Mouse (Mus musculus) urinary bladder, postnatal 25 days (tissue): ENCODE measurements around the gene Jak3.
A peak's percentile ranks its signal among the peaks of the same experiment; 100 is the strongest.

Source experiments
- DNase-seq: peaks from one replicate; pipeline ENCODE4 v3.0.0; 2022; ENCODE audit warnings: low spot score

Jak3 gene

DNA sequence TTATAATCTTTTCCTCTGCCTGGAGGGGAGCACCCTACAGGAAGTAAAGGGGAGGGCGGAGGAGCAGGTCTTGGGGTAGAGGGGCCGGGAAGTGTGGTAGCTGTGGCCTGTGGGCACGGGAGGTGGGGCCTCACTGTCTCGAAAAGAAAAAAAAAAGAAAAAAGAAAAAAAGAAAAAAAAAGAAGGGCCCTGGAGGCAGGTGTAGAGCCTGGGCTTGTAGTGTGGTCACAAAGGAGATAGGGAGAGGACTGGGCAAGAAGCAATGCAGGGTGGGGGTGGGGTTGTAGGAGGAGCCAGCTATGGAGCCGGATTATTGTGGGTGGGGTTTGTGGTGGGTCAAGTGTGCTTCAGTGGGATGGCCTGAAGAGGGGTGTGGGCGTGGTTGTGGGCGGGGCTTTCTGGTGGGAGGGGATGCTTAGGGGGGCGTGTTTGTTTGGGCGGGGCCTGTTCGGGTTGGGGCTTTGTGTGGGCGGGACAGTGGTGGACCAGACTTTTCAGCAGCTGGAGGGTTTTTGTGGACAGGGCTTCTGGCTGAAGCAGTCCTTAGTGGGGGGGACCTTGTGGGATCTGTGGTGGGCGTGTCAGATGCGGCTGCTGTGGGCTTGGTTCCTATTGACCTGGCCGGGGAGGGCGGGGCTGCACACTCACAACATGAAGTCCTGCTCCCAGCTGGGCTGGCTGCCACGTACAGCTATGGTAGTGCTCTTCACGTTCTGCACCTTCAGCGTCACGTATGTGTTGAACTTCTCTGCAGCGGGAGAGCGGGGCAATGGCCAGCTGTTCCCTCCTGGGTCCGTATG, 10.6 kb upstream of the Jak3 start:
- peak; percentile 61 for DNase-seq

DNA sequence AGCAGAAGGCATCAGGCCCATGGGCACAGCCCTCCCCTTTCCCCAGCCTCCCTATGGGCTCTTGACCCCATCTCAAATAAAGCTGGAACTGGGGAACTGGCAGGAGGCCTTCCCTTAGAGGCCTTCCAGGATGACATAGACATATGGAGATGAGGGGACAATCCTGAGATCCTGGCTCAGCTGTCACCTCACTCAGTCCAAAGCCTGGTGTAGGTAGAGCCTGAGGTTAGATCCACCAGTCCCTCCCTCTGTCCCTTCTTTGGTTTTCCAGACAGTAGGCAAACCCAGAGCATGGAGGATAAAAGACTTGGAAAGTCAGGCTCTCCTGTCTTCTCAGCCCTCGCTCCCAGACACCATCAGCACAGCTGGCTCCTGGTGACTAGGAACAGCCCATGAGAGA, 9.2 kb upstream of the Jak3 start:
- DNase-seq: no peak

DNA sequence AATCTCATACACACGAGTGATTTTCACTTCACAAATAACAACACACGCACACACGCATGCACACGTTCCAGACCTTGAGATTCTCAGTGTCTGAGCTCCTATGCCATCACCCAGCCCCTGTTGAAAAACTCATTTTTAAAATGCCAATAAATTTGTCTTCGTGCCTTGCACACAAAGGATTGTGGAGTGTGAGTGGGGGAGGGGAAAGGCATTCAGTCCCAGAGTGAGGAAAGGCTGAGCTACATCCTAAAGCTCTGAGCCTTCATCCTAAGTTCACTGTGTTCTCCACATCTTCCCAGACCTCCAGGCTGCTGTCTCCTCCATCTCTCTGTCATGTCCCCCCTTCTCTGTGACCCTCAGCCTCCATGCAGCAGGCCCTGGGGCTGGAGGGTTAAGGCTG, 8.8 kb upstream of the Jak3 start:
- no peak for DNase-seq

DNA sequence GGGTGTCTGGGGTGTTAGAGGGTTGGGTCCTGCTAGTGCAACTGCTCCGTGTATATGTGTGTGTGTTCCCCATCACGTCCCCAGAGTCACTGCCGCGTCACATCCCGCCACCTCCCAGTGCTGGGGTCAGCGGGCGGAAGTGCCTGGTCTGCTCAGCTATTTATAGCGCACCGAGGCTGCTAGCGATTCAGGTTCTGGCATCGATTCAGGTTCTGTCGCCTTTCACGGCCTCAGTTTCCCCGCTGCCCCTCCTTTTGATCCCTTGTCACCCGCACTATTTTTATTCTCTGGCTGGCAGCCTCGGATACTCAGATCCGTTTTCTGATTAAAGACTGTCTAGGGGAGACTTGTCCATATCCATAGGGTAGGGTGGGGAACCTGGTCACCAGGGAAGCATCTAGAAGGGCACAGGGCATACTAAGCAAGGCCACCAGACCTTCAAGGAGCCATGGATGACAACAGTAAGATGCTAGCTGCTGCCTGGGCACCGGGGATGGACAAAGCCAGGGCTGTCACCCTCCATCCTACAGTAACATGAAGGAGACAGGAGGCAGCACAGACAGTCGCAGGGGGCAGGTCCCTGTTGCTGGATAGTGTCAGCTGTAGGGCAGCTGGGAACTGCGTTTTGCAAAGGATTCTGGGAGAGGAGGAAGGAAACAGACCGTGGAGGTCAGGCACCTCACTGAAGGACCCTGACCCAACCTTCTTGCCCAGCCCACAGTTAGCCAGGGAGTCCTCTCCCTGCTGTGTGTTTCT, 7.7 kb upstream of the Jak3 start:
- DNase-seq: no peak

DNA sequence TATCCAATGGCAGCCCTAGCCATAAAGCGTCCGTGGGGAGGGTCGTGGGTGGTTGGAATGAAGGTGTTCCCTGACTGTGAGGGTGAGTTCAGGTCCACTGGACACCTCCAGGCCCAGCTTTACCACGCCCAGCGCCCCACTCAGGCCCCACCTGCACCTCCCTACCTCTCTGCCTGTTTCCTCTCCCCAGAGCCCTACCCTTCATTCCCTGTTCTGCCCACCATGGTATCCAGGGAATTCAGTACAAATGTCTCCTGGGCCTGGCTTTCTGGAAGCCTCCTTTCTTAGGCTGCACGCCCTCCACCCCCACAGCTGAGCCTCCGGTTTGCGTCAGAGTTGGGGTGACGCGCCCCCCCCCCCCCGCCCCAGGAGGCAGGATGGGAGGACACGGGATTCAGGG, 5.9 kb upstream of the Jak3 start:
- no peak for DNase-seq

DNA sequence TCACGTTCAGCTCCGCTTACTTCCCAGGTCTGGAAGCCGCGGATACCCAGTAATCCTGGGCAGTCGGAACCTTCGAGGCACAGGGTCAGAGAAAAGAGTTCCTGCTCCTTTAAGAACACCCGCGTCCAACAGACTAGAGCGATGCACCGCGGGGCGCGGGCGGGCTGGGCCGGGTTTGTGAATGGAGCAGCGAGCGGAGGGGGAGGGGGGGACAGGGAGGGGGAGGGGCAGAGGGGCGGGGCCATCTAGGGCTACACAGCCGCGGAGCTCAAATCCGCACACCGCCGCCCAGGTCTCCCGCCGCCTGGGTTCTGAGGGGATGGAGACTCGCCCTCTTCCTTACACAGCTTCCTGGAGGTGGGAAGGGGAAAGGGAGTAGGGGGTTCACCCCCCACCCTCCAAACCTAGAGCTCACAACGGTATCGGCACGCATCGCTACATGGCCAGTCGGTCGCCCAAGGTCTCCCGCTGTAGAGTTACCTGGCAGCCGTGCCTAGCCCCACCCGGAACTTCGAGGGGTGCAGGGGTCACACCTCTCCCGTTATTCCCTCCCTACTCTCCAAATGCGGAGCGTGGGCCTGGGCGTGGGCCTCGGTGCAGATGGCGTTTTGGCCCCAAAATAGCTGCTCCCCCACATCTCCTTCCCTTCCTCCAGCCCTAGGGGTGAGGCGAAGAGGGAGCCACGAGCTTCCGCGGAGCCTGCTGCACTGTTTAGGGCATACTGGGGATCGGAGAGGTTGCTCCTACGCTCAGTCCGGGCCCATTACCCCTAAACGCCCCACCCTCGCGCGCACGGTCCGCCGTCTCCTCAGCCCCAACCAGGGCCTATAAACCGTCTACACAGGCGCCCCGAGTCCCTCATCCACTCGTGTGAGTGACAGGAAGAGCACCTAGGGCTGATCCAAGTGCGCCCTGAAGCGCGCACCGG, 5.2 kb upstream of the Jak3 start:
- DNase-seq: no peak

DNA sequence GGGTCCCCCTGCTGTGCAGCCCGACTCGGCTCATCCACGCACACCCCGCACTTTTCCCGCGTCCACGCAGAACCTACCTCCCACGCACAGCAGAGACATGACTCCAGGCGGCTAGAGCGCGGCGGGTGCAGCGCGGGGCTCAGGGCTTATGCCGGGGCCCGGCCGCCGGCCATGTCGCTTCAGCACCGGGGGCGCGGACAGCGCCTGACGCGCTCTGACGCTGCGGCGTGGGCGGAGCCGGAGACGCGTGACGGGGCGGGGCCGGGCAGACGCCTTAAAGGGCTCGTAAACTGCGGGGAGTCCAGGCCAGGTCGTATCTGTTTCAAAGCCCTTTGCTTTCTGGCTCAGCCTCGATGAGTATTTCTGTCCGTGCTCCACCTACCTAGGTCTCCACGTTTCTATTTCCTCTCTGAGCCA, 4.5 kb upstream of the Jak3 start, which contains the start of gene Unc13a:
Unc13a (minus strand) TSS at position 209 of the 417 bp plus-strand sequence.
- DNase-seq: peak; percentile 94

DNA sequence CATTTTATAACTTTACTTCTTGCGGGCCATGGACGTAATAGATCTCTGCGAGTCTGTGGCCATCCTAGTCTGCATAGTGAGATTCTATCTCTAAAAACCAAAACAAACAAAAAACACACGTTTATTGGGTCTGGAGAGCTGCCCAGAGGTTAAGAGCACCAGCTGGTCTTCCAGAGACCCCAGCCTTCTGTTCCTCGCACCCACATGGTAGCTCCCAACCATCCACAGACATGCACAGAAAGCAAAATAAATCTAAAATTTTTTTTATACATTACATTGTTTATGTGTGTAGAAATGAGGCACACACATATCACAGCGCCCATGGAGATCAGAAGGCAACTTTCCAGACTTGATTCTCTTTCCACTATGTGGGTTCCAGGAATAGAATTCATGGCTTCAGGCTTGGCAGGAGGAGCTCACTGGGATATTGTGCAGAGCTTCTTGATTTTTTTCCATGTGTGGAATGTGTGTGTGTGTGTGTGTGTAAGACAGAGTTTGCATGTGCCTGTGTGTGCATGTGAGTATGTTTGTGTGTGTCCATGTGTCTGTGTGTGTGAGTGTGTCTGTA, 3.8 kb upstream of the Jak3 start:
- DNase-seq: no peak

DNA sequence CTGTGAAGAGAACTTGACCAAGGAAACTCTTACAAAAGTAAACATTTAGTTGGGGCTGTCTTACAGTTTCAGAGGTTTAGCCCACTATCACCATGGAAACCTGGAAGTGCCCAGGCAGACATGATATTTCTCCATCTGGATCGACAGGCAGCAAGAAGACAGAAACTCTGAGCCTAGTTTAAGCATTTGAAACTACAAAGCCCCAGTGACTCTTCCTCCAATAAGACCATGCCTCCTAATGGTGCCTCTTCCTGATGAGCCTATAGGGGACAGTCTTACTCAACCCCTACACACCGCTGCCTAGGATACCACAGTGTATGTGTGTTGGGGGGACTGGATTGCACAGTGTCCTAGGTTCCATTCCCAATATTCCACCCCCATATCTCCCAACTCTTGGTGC, 2.0 kb upstream of the Jak3 start:
- no peak for DNase-seq

DNA sequence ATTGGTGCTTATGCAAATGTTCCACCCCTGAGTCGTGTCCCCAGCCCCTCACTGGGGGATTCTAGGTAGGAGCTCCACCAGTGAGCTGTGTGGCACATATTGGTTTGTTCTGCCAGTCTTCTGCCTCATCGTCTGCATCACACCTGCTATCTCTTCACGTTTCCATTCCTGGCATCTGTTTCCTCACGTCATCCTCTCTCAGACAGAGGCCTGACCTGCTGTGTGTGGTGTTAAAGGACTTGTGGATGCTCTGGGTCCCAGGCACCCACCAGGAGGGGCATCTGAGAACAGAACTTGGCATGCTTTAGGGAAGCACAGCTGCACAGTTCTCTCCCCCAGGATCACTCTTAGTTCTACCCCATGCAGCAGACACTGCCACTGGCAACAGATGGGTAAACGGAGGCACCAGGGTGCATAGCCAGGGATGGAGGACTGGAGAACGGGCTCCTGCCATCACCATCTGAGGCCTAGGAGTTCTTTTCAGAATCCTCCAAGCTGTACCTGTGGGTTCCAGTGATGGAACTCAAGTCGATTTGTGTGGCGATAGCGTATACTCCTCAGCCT, 558 bp upstream of the Jak3 start:
- DNase-seq: no peak

DNA sequence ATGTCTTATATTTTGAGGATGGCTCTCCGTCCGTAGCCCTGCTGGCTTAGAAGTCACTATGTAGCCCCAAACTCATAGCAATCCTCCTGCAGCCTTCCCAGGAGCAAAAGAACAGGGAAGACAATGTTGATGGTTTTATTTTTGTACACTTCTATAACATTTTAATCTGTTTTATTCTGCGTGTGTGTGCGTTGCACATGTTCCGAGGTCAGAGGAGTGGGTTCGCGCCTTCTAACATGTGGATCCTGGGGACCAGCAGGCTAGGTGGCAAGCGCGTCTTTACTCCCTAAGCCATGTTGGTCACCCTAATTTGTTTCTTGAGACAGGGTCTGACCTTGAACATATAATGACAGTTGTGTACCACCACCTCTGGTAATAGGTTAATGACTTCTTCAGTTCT, 707 bp downstream of the Jak3 start:
- DNase-seq: no peak

DNA sequence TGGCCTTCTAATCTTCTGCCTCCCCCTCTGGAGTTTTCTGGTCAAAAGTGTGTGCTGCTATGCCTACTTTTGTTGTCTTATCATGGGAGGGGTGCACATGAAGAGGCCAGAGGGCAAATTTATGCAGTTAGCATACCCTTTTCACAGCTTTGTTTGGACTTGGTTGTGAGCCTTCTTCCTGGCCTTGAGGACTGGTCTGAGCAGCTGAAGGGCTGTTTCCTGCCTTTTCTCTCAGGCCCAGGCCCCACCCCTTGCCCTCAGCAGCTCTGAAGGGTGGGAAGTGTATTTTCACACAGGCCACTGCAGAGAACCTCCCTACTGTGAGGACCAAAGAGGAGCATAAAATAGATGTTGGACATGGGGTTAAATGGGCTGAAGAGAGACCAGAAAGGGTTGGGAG, 1.5 kb downstream of the Jak3 start:
- no peak for DNase-seq

DNA sequence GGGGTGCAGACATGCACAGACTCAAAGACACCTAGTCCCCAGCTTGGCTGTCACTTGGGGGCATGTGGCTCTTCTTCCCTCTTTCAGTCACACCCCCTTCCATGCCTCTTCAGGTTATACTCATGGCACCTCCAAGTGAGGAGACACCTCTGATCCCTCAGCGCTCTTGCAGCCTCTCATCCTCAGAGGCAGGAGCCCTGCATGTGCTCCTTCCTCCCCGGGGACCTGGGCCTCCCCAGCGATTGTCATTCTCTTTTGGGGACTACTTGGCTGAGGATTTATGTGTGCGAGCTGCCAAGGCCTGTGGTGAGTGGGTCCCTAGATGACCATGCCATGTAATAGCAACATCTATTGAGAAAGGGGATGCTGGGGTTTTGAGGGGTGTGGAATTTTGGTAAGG, 2.1 kb downstream of the Jak3 start:
- no peak for DNase-seq

DNA sequence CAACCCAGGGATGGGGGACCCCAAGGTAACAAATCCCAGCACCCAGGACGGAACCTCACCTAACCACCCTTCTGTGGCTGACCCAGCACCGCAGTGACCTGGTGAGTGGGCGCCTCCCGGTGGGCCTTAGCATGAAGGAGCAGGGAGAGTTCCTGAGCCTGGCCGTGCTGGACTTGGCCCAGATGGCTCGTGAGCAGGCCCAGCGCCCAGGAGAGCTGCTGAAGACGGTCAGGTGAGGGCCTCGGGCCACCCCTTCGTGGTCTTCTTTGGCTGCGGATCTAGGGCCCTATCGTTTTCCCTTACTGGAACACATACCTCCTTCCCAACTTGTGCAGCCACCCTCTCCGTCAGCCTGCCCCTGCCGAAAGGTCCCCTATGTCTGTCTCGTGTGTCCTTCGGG, 3.0 kb downstream of the Jak3 start:
- DNase-seq: no peak

DNA sequence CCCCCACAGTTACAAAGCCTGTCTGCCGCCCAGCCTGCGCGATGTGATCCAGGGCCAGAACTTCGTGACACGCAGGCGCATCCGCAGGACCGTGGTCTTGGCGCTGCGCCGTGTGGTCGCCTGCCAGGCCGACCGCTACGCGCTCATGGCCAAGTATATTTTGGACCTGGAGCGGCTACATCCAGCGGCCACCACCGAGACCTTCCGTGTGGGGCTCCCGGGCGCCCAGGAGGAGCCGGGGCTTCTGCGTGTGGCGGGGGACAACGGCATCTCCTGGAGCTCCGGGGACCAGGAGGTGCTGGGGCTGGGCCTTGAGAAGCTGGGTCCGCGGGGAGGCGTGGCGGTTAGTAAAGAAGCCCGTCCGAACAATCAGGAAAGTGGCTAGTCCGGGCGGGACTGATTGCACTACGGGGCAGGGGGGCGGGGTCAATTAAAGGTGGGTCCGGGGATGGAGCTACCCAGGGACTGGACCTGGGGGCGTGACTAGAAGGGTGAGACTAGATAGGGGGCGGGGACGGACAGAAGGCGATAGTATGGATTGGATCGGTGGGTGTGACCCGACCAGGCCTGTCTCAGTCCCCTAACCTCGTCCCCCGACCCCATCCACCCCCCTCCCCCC, 3.6 kb downstream of the Jak3 start:
- no peak for DNase-seq

DNA sequence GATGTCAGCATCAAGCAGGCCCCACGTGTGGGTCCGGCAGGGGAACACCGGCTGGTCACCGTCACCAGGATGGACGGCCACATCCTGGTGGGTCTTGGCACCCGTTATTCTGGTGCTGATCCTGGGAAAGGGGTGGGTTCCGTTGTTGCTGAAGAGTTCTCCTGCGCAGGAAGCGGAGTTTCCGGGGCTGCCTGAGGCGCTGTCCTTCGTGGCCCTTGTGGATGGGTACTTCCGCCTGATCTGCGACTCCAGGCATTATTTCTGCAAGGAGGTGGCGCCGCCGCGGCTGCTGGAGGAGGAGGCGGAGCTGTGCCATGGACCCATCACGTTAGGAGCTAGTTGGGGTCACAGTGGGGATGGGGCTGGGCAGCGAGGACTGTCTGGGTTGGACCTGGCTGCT, 4.4 kb downstream of the Jak3 start:
- no peak for DNase-seq

DNA sequence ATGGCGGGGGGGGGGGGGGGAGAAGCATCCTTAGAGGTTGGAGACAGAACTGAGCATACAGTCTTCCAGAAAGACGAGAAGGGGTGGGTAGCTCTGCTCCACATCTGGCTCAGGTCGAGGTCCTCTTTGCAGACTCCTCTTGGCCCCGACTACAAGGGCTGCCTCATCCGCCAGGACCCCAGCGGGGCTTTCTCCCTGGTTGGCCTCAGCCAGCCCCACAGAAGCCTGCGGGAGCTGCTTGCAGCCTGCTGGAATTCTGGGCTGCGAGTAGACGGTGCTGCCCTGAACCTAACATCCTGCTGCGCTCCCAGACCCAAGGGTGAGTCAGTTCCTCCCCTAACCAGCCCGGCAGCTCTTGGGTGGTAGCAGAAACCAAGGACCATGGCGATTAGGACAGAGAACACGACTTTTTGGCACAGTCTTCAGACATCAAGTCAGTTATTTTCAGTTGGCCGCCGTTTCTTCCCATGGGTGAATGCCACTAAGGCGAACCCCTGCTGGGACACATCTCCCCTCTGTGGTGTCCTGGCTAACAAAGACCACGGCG, 5.3 kb downstream of the Jak3 start:
- no peak for DNase-seq

DNA sequence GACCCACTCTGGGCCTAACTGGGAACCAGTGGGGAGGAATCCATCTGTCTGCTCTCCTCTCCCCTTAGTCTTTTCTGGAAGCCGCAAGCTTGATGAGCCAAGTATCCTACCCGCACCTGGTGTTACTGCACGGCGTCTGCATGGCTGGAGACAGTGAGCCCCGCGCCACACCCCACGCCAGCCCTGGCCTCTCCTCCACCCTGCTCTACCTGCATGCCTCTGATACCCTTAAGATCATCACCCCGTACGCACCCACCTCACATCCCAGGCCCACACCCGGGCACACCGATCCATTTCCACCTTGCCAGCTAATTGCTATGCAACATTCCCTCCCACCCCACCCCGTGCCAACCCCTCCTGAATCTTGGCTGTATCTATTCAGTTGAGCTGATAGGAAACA, 6.7 kb downstream of the Jak3 start:
- no peak for DNase-seq

DNA sequence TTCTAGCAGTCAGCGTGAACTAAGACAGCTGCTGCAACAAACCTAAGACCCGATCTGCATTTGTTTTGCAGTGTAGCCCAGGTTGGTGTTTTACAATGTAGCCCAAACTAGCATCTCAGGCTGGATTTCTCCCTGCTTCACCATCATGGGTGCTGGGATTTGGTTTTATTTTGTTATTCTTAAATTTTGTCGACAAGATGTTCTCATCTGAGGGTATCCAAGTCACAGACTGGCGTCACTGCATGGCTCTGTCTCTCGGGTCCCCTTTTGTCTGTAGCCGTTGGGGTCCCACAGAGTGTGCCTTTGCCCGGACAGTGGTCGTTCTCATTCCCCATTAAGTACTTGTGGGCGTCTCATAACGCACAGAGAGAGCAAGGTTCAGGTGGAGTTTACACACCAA, 8.6 kb downstream of the Jak3 start:
- DNase-seq: no peak

DNA sequence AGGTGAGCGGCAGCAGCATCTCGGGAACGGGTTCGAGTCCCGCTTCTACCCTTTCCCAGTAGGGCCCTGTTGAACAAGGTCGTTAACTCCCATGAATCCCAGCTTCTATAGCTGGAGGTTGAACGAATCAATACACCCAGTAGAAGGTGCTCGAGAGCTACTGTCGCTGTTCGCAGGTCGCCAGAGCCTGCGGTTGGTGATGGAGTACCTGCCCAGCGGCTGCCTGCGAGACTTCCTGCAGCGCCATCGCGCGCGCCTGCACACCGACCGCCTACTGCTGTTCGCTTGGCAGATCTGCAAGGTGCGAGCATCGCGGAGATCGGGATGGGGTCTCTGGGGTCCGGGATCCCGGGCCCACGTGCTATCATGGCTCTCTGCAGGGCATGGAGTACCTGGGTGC, 9.5 kb downstream of the Jak3 start:
- no peak for DNase-seq

DNA sequence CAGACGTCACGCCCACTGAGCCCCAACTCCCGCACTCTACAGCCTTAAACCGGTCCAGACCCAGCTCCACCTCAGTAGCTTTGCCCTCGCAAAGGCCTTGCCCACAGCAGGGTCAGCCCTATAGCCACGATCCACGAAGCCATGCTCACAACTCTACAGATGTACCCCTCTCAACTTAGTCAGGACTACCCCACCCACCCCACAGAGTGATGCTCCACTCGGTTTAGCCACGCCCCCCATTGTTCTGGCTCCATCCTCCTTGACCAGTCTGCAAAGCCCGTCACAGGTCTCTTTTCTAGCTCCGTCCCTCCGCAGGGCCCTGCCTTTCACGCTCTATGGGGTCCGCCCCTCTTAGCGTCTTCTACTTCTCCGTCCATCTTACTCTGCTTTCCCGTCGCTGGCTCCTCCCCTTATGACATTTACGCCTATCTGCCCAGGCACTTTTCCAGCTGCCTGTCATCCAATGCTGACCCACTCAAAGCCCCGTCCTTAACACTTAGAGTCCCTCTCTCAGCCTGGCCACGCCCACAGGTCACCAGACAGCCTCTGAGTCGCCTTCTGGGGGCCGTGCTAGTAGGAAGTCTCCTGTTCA, 10.1 kb downstream of the Jak3 start:
- DNase-seq: no peak
